ENCODE assay signal across 7 mouse cellular contexts in genomic region chr9:20492527-20493233, GRCm38 (mm10). TPM values are rescaled to one million over a fixed set of nuclear protein-coding genes. Genes with fewer than 3 reads are reported as not detected.
DNase-seq lines count a peak whose midpoint lies in the region; ATAC-seq and TF ChIP-seq lines count a peak whose summit lies in the region.

Zfp426 (minus strand) TSS chr9:20492746.

- peak within 1 kb of the TSS; percentile 92 for H3K27ac ChIP-seq in intestine, postnatal 0 days (ENCODE audit: low read depth, low read length)
- peak within 1 kb of the TSS; percentile 92 for H3K27ac ChIP-seq in midbrain, embryonic 12.5 days (replicated peaks)
- H3K27ac ChIP-seq in small intestine, adult 2 months (ENCODE audit: insufficient read depth, low read depth, low read length), result peak within 1 kb of the TSS; percentile 97

- peak; percentile 91 for DNase-seq in adrenal gland, adult 2 months
- DNase-seq in embryo, embryonic 11.5 days (ENCODE audit: low read depth, low spot score), result peak; percentile 86
- DNase-seq in gastrocnemius, postnatal 4 days (ENCODE audit: low spot score in 2 of 2), result peak; percentile 62 to 84
- DNase-seq in left cerebral cortex, postnatal 4 days, result peak; percentile 83

- H3K4me2 ChIP-seq in intestine, postnatal 0 days (replicated peaks; ENCODE audit: low read depth), result peak within 1 kb of the TSS; percentile 82
- H3K4me2 ChIP-seq in midbrain, embryonic 12.5 days (replicated peaks), result peak within 1 kb of the TSS; percentile 82

- 0 out of 2 replicates have a peak, but pooled peaks cover 3% of the 10 kb centered on the region for H3K4me1 ChIP-seq in intestine, postnatal 0 days (replicated peaks; ENCODE audit: control insufficient read depth, insufficient read depth, low read length)
- H3K4me1 ChIP-seq in midbrain, embryonic 12.5 days, result peaks cover 30% of the 10 kb centered on the region
- H3K4me1 ChIP-seq in small intestine, adult 2 months (ENCODE audit: control insufficient read depth, insufficient read depth, insufficient read length, low read length), result peaks cover 3% of the 10 kb centered on the region; the same call in 1 of the 2 replicates

- no peak for TF ChIP-seq CTCF in intestine, postnatal 0 days (IDR thresholded peaks at IDR 0.05; ENCODE audit: low read depth)
- TF ChIP-seq CTCF in small intestine, adult 2 months (IDR thresholded peaks at IDR 0.05; ENCODE audit: extremely low read depth, insufficient read length, insufficient replicate concordance, low read depth, low read length), result no peak

- peak; percentile 65 for TF ChIP-seq POLR2A in small intestine, adult 2 months (IDR thresholded peaks at IDR 0.05; ENCODE audit: low read depth, low read length)

- H3K9ac ChIP-seq in intestine, postnatal 0 days (ENCODE audit: low read depth, low read length), result peak within 1 kb of the TSS; percentile 89
- H3K9ac ChIP-seq in midbrain, embryonic 12.5 days (replicated peaks), result peak within 1 kb of the TSS; percentile 80

- intact Hi-C loops in left cerebral cortex, postnatal 4 days (cut with DNase I), result no loop called here

- no peaks in the 10 kb centered on the region for H3K27me3 ChIP-seq in intestine, postnatal 0 days (replicated peaks; ENCODE audit: control insufficient read depth, insufficient read depth, low read length)
- no peaks in the 10 kb centered on the region for H3K27me3 ChIP-seq in midbrain, embryonic 12.5 days
- no peaks in the 10 kb centered on the region for H3K27me3 ChIP-seq in small intestine, adult 2 months (ENCODE audit: control insufficient read depth, insufficient read depth, low read length)

- no peaks in the 10 kb centered on the region for H3K9me3 ChIP-seq in intestine, postnatal 0 days (ENCODE audit: control insufficient read depth)
- no peaks in the 10 kb centered on the region for H3K9me3 ChIP-seq in midbrain, embryonic 12.5 days

- H3K4me3 ChIP-seq in intestine, postnatal 0 days (ENCODE audit: low read depth, low read length), result peak within 1 kb of the TSS; percentile 67
- H3K4me3 ChIP-seq in midbrain, embryonic 12.5 days, result peak within 1 kb of the TSS; percentile 84
- peak within 1 kb of the TSS; percentile 96 for H3K4me3 ChIP-seq in small intestine, adult 2 months (ENCODE audit: low read depth, low read length)

- ATAC-seq in intestine, postnatal 0 days, result peak; percentile 94
- ATAC-seq in midbrain, embryonic 12.5 days (ENCODE audit: low FRiP score, low read depth), result peak; percentile 96

- H3K36me3 ChIP-seq in intestine, postnatal 0 days (ENCODE audit: control insufficient read depth, insufficient read depth), result peaks cover 14% of the 10 kb centered on the region
- H3K36me3 ChIP-seq in midbrain, embryonic 12.5 days, result peaks cover 20% of the 10 kb centered on the region
- H3K36me3 ChIP-seq in small intestine, adult 2 months (ENCODE audit: control insufficient read depth, insufficient read depth, low read length), result peaks cover 8% of the 10 kb centered on the region

- under 1% methylated on average over 40 of the region's 40 CpGs for WGBS in intestine, postnatal 0 days
- WGBS in midbrain, embryonic 12.5 days, result 1% methylated on average over 40 of the region's 40 CpGs
- WGBS in small intestine, adult 2 months, result under 1% methylated on average over 40 of the region's 40 CpGs

RNA-seq across cellular contexts. Expression of gene Zfp426, which starts in this region (rescaled TPM):
- total RNA-seq in adrenal gland, adult 2 months (2021), result 10 to 100 TPM; 22.2 to 25.0 TPM
- 2.1 and 2.3 TPM in 2 replicates for polyA plus RNA-seq in adrenal gland, adult 2 months (2012; rRNA removed)
- 10 to 100 TPM; 15.9 to 19.6 TPM for total RNA-seq in gastrocnemius, postnatal 4 days (2021)
- 8.5 and 9.4 TPM in 2 replicates for polyA plus RNA-seq in intestine, postnatal 0 days (2015; fragmentation: Nextera tagmentation; extraction: Ambion mirVana)
- 10 to 100 TPM; 35.1 to 40.5 TPM for total RNA-seq in left cerebral cortex, postnatal 4 days (2021)
- 34.3 and 34.6 TPM in 2 replicates for polyA plus RNA-seq in midbrain, embryonic 12.5 days (2016; fragmentation: Nextera tagmentation; extraction: Ambion mirVana)
- 1.2 and 2.3 TPM in 2 replicates for polyA plus RNA-seq in small intestine, adult 2 months (2012; rRNA removed)

Comparison
In these comparisons a context has a peak if more than half of its experiments do, and no peak if none do; other contexts are left out.
1. Peak in every context shown above with its lines: DNase-seq, ATAC-seq, H3K4me3 ChIP-seq and H3K27ac ChIP-seq.